Mouse (Mus musculus): ENCODE results near the gene Zscan4-ps1.
"Not testable (repeated sequence)": the region's sequence is repeated elsewhere in the genome, so short reads cannot be mapped to it uniquely, and the experiment has no call there.

Zscan4-ps1 gene

GRCm38 (mm10) chr7:11069591-11069990 lies at the start of gene Zscan4-ps1:
Gene Zscan4-ps1 (minus strand): TSS chr7:11069691.
- DNase-seq (ENCODE audit: low read depth, low spot score), result not testable (repeated sequence)

All from c-Kit-negative CD71-positive TER-119-positive erythroid progenitor cells, embryonic 14.5 days (primary cell).